Mouse (Mus musculus) hindbrain, embryonic 11.5 days (tissue): ENCODE results near the gene Ifitm5. TPM values are rescaled to one million over a fixed set of nuclear protein-coding genes. Genes with fewer than 3 reads are reported as not detected.

Experiments used
- ATAC-seq: fragments of 200-750 bp; cut with Nextera tagmentation; 2 replicates; pipeline ENCODE4 v1.8.0; 2017; ENCODE audit warnings: mild to moderate bottlenecking, moderate TSS enrichment, moderate library complexity; ENCODE audit not compliant: low FRiP score
- DNase-seq: peaks from one replicate; pipeline ENCODE4 v3.0.0-alpha.2; 2015; ENCODE audit warnings: low spot score
- H3K27ac ChIP-seq: fragments of 300-500 bp; sonication (generic); 2 replicates; pipeline ENCODE4 v1.5.1; 2014; ENCODE audit warnings: mild to moderate bottlenecking, low read depth, low read length
- H3K27me3 ChIP-seq: fragments of 300-500 bp; sonication (generic); 2 replicates; pipeline ENCODE4 v1.6.1; 2014; ENCODE audit warnings: mild to moderate bottlenecking, low read length, moderate library complexity, mixed read lengths; ENCODE audit not compliant: control insufficient read depth, insufficient read depth
- H3K36me3 ChIP-seq: fragments of 300-500 bp; sonication (generic); 2 replicates; pipeline ENCODE4 v1.6.1; 2014; ENCODE audit warnings: mild to moderate bottlenecking, low read length, moderate library complexity, mixed read lengths; ENCODE audit not compliant: control insufficient read depth, insufficient read depth
- H3K4me1 ChIP-seq: fragments of 300-500 bp; sonication (generic); replicated peaks from 2 replicates; pipeline ENCODE4 v1.6.1; 2014; ENCODE audit warnings: low read length, mixed read lengths; ENCODE audit not compliant: control insufficient read depth, insufficient read depth
- H3K4me2 ChIP-seq: fragments of 300-500 bp; sonication (generic); replicated peaks from 2 replicates; pipeline ENCODE4 v1.6.1; 2014; ENCODE audit warnings: mild to moderate bottlenecking, low read depth, low read length
- H3K4me3 ChIP-seq: fragments of 300-500 bp; sonication (generic); 2 replicates; pipeline ENCODE4 v1.5.1; 2014; ENCODE audit warnings: low read depth, low read length
- H3K9ac ChIP-seq: fragments of 300-500 bp; sonication (generic); 2 replicates; pipeline ENCODE4 v1.6.1; 2014; ENCODE audit warnings: low read depth, low read length
- H3K9me3 ChIP-seq: fragments of 300-500 bp; sonication (generic); 2 replicates; pipeline ENCODE4 v1.6.1; 2016; ENCODE audit warnings: low read length; ENCODE audit not compliant: control insufficient read depth
- WGBS: fragments of 180-500 bp; shearing (Covaris S2); extraction: QIAGEN DNeasy Blood & Tissue Kit; methylation state at CpG from one replicate; pipeline ENCODE4 v1.1.7; 2014; 5-methylcytosine and 5-hydroxymethylcytosine counted together
- polyA plus RNA-seq: library from polyadenylated mRNA; unstranded; fragments of >200 nt; fragmentation: Nextera tagmentation; extraction: Ambion mirVana; gene quantifications from 2 replicates; pipeline ENCODE4 v1.2.1, GENCODE M21; 2014

Gene Ifitm5
- polyA plus RNA-seq, 1 experiment from 2014 or later, result 0.54 TPM

- Histone ChIP-seq H3K4me3 (no peak overlapping the region), H3K36me3 (no peaks in the 10 kb centered on the region), H3K27ac (no peak overlapping the region), H3K4me2 (no peak overlapping the region), H3K27me3 (no peaks in the 10 kb centered on the region), H3K4me1 (no peaks in the 10 kb centered on the region), H3K9ac (no peak overlapping the region), H3K9me3 (no peaks in the 10 kb centered on the region)
- ATAC-seq, result peak; percentile 63
- 24% methylated on average over 13 of the region's 13 CpGs for WGBS
- peak; percentile 90 for DNase-seq
Observed at GRCm38 (mm10) chr7:140903212-140903611, 46.9 kb downstream of the Ifitm5 start.

- Histone ChIP-seq H3K4me3 (no peak overlapping the region), H3K27ac (no peak overlapping the region), H3K9ac (no peak overlapping the region), H3K4me2 (no peak overlapping the region), H3K36me3 (peaks cover 6% of the 10 kb centered on the region; the same call in 1 of the 2 replicates), H3K4me1 (no peaks in the 10 kb centered on the region), H3K27me3 (no peaks in the 10 kb centered on the region), H3K9me3 (no peaks in the 10 kb centered on the region)
- DNase-seq (no peak), ATAC-seq (no peak)
- WGBS, result 79% methylated on average over 15 of the region's 15 CpGs
Observed at GRCm38 (mm10) chr7:140902036-140902875, 47.8 kb downstream of the Ifitm5 start.

- peaks cover 8% of the 10 kb centered on the region; the same call in 1 of the 2 replicates for H3K36me3 ChIP-seq
- WGBS, result 80% methylated on average over 10 of the region's 10 CpGs
- DNase-seq (no peak), ATAC-seq (no peak)
- no peak within 1 kb of the TSS for H3K27ac ChIP-seq
- H3K9me3 ChIP-seq, result no peaks in the 10 kb centered on the region
- H3K4me3 ChIP-seq, result no peak within 1 kb of the TSS
- H3K4me1 ChIP-seq, result no peaks in the 10 kb centered on the region
- H3K4me2 ChIP-seq, result no peak within 1 kb of the TSS
- H3K27me3 ChIP-seq, result no peaks in the 10 kb centered on the region
- no peak within 1 kb of the TSS for H3K9ac ChIP-seq
Observed at GRCm38 (mm10) chr7:140900220-140900619, 49.9 kb downstream of the Ifitm5 start, which contains the start of gene Cox8b. Cox8b (minus strand) TSS chr7:140900446.

- peaks cover 11% of the 10 kb centered on the region; the same call in 1 of the 2 replicates for H3K36me3 ChIP-seq
Observed at GRCm38 (mm10) chr7:140899121-140899520, 51.0 kb downstream of the Ifitm5 start.

More at GRCm38 (mm10) chr7:140899121-140899520, 51.0 kb downstream of the Ifitm5 start:
- WGBS, result 73% methylated on average over 3 of the region's 3 CpGs
- Histone ChIP-seq H3K4me3 (no peak overlapping the region), H3K27me3 (no peaks in the 10 kb centered on the region), H3K9ac (no peak overlapping the region), H3K4me1 (no peaks in the 10 kb centered on the region), H3K4me2 (no peak overlapping the region), H3K27ac (no peak overlapping the region), H3K9me3 (no peaks in the 10 kb centered on the region)
- ATAC-seq, result no peak
- no peak for DNase-seq

Other genes starting within 250 kb of the Ifitm5 start
- not detected in 2 replicates for gene Cyp2e1, start 186.6 kb downstream of the Ifitm5 start, polyA plus RNA-seq
- 0.45 TPM in 1 of 2 replicates, not detected in the other for gene Syce1, start 162.4 kb downstream of the Ifitm5 start, polyA plus RNA-seq
- gene Zfp941, start 128.1 kb downstream of the Ifitm5 start, polyA plus RNA-seq, result 6.4 and 8.1 TPM in 2 replicates
- gene Urah, start 115.3 kb downstream of the Ifitm5 start, polyA plus RNA-seq, result 0.25 TPM in 1 of 2 replicates, not detected in the other
- gene Scgb1c1, start 104.7 kb downstream of the Ifitm5 start, polyA plus RNA-seq, result not detected in 2 replicates
- not detected in 2 replicates for gene Odf3, start 102.5 kb downstream of the Ifitm5 start, polyA plus RNA-seq
- not detected in 2 replicates for gene Gm45785, start 94.0 kb downstream of the Ifitm5 start, polyA plus RNA-seq
- gene Ric8a, start 93.3 kb downstream of the Ifitm5 start, polyA plus RNA-seq, result 74.6 and 74.8 TPM in 2 replicates
- 24.2 and 28.9 TPM in 2 replicates for gene Bet1l, start 92.7 kb downstream of the Ifitm5 start, polyA plus RNA-seq
- gene Psmd13, start 68.3 kb downstream of the Ifitm5 start, polyA plus RNA-seq, result 182 and 243 TPM in 2 replicates
- 21.6 and 23.3 TPM in 2 replicates for gene Sirt3, start 68.0 kb downstream of the Ifitm5 start, polyA plus RNA-seq
- gene Cox8b, start 49.8 kb downstream of the Ifitm5 start, polyA plus RNA-seq, result 0.86 TPM in 1 of 2 replicates, not detected in the other
- 0.06 and 0.17 TPM in 2 replicates for gene Nlrp6, start 29.4 kb downstream of the Ifitm5 start, polyA plus RNA-seq
- 9.7 and 10.6 TPM in 2 replicates for gene Pgghg, start 8.9 kb downstream of the Ifitm5 start, polyA plus RNA-seq
- gene Gm45717, start 5.6 kb upstream of the Ifitm5 start, polyA plus RNA-seq, result not detected in 2 replicates
- 290 and 308 TPM in 2 replicates for gene Ifitm2, start 5.7 kb upstream of the Ifitm5 start, polyA plus RNA-seq
- gene Ifitm1, start 16.9 kb upstream of the Ifitm5 start, polyA plus RNA-seq, result 6.9 and 7.8 TPM in 2 replicates
- gene Ifitm3, start 60.5 kb upstream of the Ifitm5 start, polyA plus RNA-seq, result 18.6 and 20.6 TPM in 2 replicates
- 0.24 TPM in 1 of 2 replicates, not detected in the other for gene Ifitm6, start 67.6 kb upstream of the Ifitm5 start, polyA plus RNA-seq
- not detected in 2 replicates for gene Gm17387, start 78.8 kb upstream of the Ifitm5 start, polyA plus RNA-seq
- gene B4galnt4, start 110.8 kb upstream of the Ifitm5 start, polyA plus RNA-seq, result 15.1 and 18.1 TPM in 2 replicates
- gene Pkp3, start 127.9 kb upstream of the Ifitm5 start, polyA plus RNA-seq, result 2.0 and 2.6 TPM in 2 replicates
- gene Sigirr, start 150.3 kb upstream of the Ifitm5 start, polyA plus RNA-seq, result 1.0 and 2.1 TPM in 2 replicates
- gene Ano9, start 167.5 kb upstream of the Ifitm5 start, polyA plus RNA-seq, result 0.48 and 0.70 TPM in 2 replicates
- gene Ptdss2, start 172.1 kb upstream of the Ifitm5 start, polyA plus RNA-seq, result 65.2 and 73.5 TPM in 2 replicates
- gene Rnh1, start 222.6 kb upstream of the Ifitm5 start, polyA plus RNA-seq, result 59.6 and 64.4 TPM in 2 replicates
- gene Hras, start 243.7 kb upstream of the Ifitm5 start, polyA plus RNA-seq, result 98.0 and 99.6 TPM in 2 replicates
- 6.2 and 7.8 TPM in 2 replicates for gene Lrrc56, start 243.9 kb upstream of the Ifitm5 start, polyA plus RNA-seq